Mouse (Mus musculus): ENCODE data around the gene Gstm3.

GRCm38 (mm10) chr3:107968724-107969395, at the start of gene Gstm3:
- TF ChIP-seq CTCF (IDR thresholded peaks at IDR 0.05; ENCODE audit: low read depth, low read length) (no peak), POLR2A (IDR thresholded peaks at IDR 0.05; ENCODE audit: insufficient read depth, low read length) (no peak)
